Mouse (Mus musculus) limb, embryonic 10.5 days (tissue): Measurements from ENCODE around the gene Uqcr10. TPM values are rescaled to one million over a fixed set of nuclear protein-coding genes. Genes with fewer than 3 reads are reported as not detected.
"Not testable (repeated sequence)": the region's sequence is repeated elsewhere in the genome, so short reads cannot be mapped to it uniquely, and the experiment has no call there.

ENCODE experiments used
- DNase-seq: peaks from one replicate; pipeline ENCODE4 v3.0.0-alpha.2; 2017; ENCODE audit warnings: low spot score
- H3K27ac ChIP-seq: fragments of 300-500 bp; sonication (generic); 2 replicates; pipeline ENCODE4 v1.5.1; 2016; ENCODE audit warnings: mild to moderate bottlenecking
- H3K27me3 ChIP-seq: fragments of 300-500 bp; sonication (generic); 2 replicates; pipeline ENCODE4 v1.6.1; 2016; ENCODE audit warnings: low read depth, mild to moderate bottlenecking; ENCODE audit not compliant: poor library complexity, severe bottlenecking
- H3K36me3 ChIP-seq: fragments of 300-500 bp; sonication (generic); 2 replicates; pipeline ENCODE4 v1.6.1; 2016; ENCODE audit warnings: mild to moderate bottlenecking, moderate library complexity
- H3K4me1 ChIP-seq: fragments of 300-500 bp; sonication (generic); 2 replicates; pipeline ENCODE4 v1.6.1; 2016
- H3K4me3 ChIP-seq: fragments of 300-500 bp; sonication (generic); 2 replicates; pipeline ENCODE4 v1.5.1; 2016; ENCODE audit warnings: mild to moderate bottlenecking, moderate library complexity
- H3K9me3 ChIP-seq: fragments of 300-500 bp; sonication (generic); replicated peaks from 2 replicates; pipeline ENCODE4 v1.6.1; 2016; ENCODE audit warnings: mild to moderate bottlenecking
- WGBS: fragments of 180-500 bp; shearing (Covaris S2); methylation state at CpG from one replicate; pipeline ENCODE4 v1.1.7; 2016; 5-methylcytosine and 5-hydroxymethylcytosine counted together
- polyA plus RNA-seq: library from polyadenylated mRNA; unstranded; fragments of >200 nt; fragmentation: Nextera tagmentation; extraction: Ambion mirVana; gene quantifications from 2 replicates; pipeline ENCODE4 v1.2.1, GENCODE M21; 2016

Uqcr10 gene
- polyA plus RNA-seq, 1 experiment from 2014 or later, result 672 TPM

DNA sequence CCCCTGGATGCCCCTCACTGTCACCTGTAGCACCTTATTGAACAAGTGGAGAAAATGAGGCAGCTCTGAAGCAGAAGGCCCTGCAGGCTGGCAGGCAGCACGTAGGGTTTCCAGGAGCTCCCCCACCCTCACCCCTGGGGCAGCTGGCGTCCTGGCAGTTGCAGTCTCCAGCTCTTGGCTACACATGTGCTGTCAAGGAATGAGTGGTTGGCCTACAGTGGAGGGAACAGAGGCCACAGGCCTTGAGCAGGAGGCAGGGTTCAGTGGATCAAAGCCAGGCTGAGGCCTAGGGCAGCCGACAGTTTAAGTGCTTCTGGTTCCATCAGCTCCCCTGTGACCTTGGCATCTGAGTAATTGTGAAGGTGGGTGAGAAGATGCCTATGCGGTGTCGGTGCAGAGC lies 26.8 kb upstream of the Uqcr10 start:
- WGBS, result 68% methylated on average over 5 of the region's 5 CpGs
- Histone ChIP-seq H3K4me3 (no peak overlapping the region), H3K27ac (no peak overlapping the region), H3K9me3 (no peaks in the 10 kb centered on the region), H3K36me3 (peaks cover 16% of the 10 kb centered on the region; the same call in 1 of the 2 replicates), H3K4me1 (peaks cover 26% of the 10 kb centered on the region), H3K27me3 (0 out of 2 replicates have a peak, but pooled peaks cover 13% of the 10 kb centered on the region)
- no peak for DNase-seq

DNA sequence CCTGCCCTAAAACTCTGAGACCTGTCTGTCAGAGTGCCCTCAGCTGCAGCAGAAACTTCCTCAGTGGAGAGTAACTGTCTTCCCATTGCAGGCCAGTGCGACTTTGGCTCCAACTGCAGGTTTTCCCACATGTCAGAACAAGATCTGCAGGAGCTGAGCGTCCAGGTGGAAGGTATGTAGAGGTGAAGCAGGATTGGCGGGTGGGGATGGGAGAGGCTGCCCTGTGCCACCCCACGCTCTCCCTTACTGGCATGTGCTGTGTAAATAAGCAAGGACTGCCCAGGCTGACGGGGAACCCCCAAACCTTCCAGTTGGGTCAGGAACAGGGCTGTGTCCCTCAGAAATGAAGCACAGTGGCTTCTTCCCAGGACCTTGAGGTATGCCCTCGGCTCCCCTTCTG lies 26.0 kb upstream of the Uqcr10 start:
- 78% methylated on average over 6 of the region's 6 CpGs for WGBS
- no peak overlapping the region for H3K27ac ChIP-seq

GRCm38 (mm10) chr11:4729603-4730002 lies 25.5 kb upstream of the Uqcr10 start:
- H3K27ac ChIP-seq, result no peak overlapping the region
- DNase-seq, result no peak

More for the DNA sequence above, 26.0 kb upstream of the Uqcr10 start:
- Histone ChIP-seq H3K4me1 (peaks cover 18% of the 10 kb centered on the region), H3K4me3 (no peak overlapping the region), H3K36me3 (peaks cover 24% of the 10 kb centered on the region), H3K9me3 (no peaks in the 10 kb centered on the region), H3K27me3 (0 out of 2 replicates have a peak, but pooled peaks cover 5% of the 10 kb centered on the region)
- DNase-seq, result no peak

DNA sequence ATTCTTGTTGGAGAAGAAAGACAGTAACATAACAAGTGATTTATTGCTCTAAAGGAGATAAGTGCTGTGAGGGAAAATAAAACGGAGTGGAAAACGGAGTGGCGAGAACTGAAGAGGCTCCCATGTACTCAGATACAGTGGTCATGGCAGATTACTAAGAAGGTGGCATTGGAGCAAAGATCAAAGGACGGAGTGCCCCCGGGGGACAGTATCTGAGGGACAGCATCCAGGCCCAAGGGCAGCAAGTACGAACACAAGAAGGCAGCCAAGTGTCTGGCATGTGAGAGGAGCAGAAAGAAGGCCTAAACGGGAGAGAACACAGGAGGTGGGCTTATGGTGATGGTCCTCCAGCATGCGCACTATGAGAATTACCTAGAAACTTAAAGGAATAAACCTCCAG lies 17.6 kb upstream of the Uqcr10 start:
- Histone ChIP-seq H3K27me3 (no peaks in the 10 kb centered on the region), H3K9me3 (no peaks in the 10 kb centered on the region), H3K36me3 (peaks cover 42% of the 10 kb centered on the region), H3K4me1 (peaks cover 19% of the 10 kb centered on the region), H3K4me3 (no peak overlapping the region), H3K27ac (no peak overlapping the region)
- 79% methylated on average over 8 of the region's 8 CpGs for WGBS
- DNase-seq, result no peak

More at GRCm38 (mm10) chr11:4729603-4730002, 25.5 kb upstream of the Uqcr10 start:
- H3K36me3 ChIP-seq, result peaks cover 27% of the 10 kb centered on the region
- WGBS, result 83% methylated on average over 12 of the region's 12 CpGs
- H3K9me3 ChIP-seq, result no peaks in the 10 kb centered on the region
- 0 out of 2 replicates have a peak, but pooled peaks cover under 1% of the 10 kb centered on the region for H3K27me3 ChIP-seq
- peaks cover 13% of the 10 kb centered on the region; the same call in 1 of the 2 replicates for H3K4me1 ChIP-seq
- no peak overlapping the region for H3K4me3 ChIP-seq

- Histone ChIP-seq H3K9me3 (no peaks in the 10 kb centered on the region), H3K27me3 (no peaks in the 10 kb centered on the region), H3K4me1 (peaks cover 19% of the 10 kb centered on the region), H3K36me3 (peaks cover 35% of the 10 kb centered on the region), H3K4me3 (no peak overlapping the region), H3K27ac (no peak overlapping the region)
- no peak for DNase-seq
- WGBS, result 55% methylated on average over 7 of the region's 7 CpGs
Measured at GRCm38 (mm10) chr11:4720900-4721580, 16.9 kb upstream of the Uqcr10 start.

GRCm38 (mm10) chr11:4720393-4720792 lies 16.3 kb upstream of the Uqcr10 start:
- WGBS, result 72% methylated on average over 11 of the region's 11 CpGs

DNA sequence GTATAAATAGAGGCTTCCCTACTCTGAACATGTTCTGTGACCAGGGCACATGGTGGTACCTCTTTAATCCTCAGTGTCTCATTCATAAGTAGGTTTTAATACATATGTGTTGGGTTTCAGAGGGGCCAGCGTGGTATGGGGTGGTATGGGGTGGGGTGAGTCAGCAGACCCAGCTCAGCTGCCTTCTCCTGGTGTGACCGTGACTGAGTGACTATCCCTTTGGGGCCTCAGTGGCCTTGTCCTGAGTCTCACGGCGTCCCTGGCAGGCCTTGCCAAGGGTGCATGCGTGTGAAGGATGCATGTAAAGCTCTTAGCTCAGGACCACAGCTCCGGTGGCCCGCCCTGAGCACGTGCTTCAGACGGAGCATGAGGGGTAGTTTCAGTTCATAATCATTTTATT lies 15.8 kb upstream of the Uqcr10 start:
- Histone ChIP-seq H3K4me1 (peaks cover 19% of the 10 kb centered on the region), H3K27me3 (no peaks in the 10 kb centered on the region), H3K9me3 (no peaks in the 10 kb centered on the region), H3K36me3 (peaks cover 26% of the 10 kb centered on the region), H3K27ac (no peak overlapping the region), H3K4me3 (no peak overlapping the region)
- no peak for DNase-seq
- WGBS, result 94% methylated on average over 9 of the region's 9 CpGs

More at GRCm38 (mm10) chr11:4720393-4720792, 16.3 kb upstream of the Uqcr10 start:
- Histone ChIP-seq H3K9me3 (no peaks in the 10 kb centered on the region), H3K27me3 (no peaks in the 10 kb centered on the region), H3K27ac (no peak overlapping the region), H3K4me1 (peaks cover 19% of the 10 kb centered on the region), H3K4me3 (no peak overlapping the region), H3K36me3 (peaks cover 28% of the 10 kb centered on the region)
- DNase-seq, result no peak

DNA sequence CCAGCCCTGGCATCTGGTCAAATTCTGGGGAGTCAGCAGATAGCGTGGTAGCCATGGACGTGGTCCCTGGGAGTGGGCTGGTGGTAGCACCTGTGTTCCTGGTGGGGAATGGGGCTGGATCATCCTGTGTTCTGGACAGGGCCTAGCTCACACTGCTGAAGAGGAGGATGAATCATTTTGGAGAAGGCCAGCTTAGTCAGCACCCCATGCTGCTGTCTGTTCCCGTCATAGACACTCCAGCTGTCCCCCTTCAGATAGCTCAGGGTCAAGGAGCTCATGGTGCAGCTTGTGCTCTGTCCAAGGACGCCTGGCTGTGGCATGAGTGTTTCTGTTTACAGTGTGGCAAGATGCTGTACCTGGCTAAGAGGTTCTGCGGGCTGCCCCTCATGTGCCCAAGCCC lies 14.4 kb upstream of the Uqcr10 start:
- no peak for DNase-seq
- Histone ChIP-seq H3K27me3 (no peaks in the 10 kb centered on the region), H3K4me3 (no peak overlapping the region), H3K4me1 (peaks cover 19% of the 10 kb centered on the region), H3K9me3 (no peaks in the 10 kb centered on the region), H3K36me3 (peaks cover 12% of the 10 kb centered on the region), H3K27ac (no peak overlapping the region)
- 86% methylated on average over 5 of the region's 5 CpGs for WGBS

DNA sequence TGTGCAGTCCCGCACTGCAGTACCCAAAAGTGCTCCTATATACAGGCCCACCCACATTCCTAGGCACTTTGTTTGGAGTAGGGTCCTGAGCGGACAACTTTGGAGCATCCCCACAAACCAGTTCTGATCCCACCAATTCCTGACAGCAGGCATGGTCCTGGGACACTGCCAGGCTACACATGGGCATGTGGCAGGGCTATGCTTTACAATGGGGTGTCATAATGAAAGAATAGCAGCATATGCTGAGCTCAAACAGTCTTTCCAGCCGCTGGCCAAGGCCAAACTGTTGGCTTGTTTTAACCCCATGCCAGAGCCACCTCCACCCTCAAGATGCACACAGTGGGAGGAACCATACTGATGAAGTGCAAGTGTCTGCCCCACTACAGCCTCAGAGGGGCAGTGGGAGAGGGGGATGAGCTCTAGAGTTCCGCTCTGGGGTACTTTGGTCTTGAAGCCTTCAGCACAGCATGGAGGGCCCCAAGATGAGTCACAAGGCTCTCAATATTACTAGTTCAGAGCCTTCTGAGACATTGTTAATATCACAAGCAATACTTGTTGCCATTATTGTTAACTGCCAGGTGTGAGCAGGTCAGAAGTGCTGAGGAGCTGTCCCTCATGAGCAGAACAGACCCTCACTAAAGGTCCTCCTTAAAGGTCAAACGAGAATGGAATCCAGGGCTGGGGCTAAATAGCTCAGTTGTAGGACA lies 12.5 kb upstream of the Uqcr10 start:
- no peak for DNase-seq
- Histone ChIP-seq H3K4me1 (peaks cover 19% of the 10 kb centered on the region), H3K9me3 (no peaks in the 10 kb centered on the region), H3K4me3 (no peak overlapping the region), H3K36me3 (no peaks in the 10 kb centered on the region), H3K27ac (no peak overlapping the region), H3K27me3 (no peaks in the 10 kb centered on the region)
- WGBS, result 92% methylated on average over 5 of the region's 5 CpGs

GRCm38 (mm10) chr11:4715596-4715995 lies 11.5 kb upstream of the Uqcr10 start:
- 82% methylated on average over 4 of the region's 4 CpGs for WGBS
- Histone ChIP-seq H3K9me3 (no peaks in the 10 kb centered on the region), H3K27ac (no peak overlapping the region), H3K27me3 (no peaks in the 10 kb centered on the region), H3K4me3 (no peak overlapping the region), H3K36me3 (no peaks in the 10 kb centered on the region), H3K4me1 (peaks cover 11% of the 10 kb centered on the region)
- DNase-seq, result no peak

DNA sequence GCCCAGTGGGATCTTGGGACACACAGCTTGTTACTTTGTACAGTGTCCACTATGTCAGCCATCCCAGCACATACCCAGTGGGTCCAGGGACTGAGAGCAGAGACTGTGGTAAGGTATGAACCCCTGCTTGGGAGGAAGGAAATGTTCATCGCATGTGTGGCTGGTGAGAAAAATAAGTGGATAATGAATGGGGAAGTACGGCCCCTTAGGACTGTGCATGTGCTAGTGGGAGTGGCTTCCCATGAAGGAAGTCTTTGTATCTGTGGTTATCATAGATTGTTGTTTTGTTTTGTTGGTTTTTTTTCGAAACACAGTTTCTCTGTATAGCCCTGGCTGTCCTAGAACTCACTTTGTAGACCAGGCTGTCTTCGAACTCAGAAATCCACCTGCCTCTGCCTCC lies 10.6 kb upstream of the Uqcr10 start:
- H3K4me1 ChIP-seq, result 0 out of 2 replicates have a peak, but pooled peaks cover 4% of the 10 kb centered on the region
- 89% methylated on average over 4 of the region's 4 CpGs for WGBS
- H3K4me3 ChIP-seq, result no peak overlapping the region
- H3K9me3 ChIP-seq, result no peaks in the 10 kb centered on the region
- H3K27me3 ChIP-seq, result no peaks in the 10 kb centered on the region
- H3K36me3 ChIP-seq, result no peaks in the 10 kb centered on the region
- no peak for DNase-seq
- no peak overlapping the region for H3K27ac ChIP-seq

DNA sequence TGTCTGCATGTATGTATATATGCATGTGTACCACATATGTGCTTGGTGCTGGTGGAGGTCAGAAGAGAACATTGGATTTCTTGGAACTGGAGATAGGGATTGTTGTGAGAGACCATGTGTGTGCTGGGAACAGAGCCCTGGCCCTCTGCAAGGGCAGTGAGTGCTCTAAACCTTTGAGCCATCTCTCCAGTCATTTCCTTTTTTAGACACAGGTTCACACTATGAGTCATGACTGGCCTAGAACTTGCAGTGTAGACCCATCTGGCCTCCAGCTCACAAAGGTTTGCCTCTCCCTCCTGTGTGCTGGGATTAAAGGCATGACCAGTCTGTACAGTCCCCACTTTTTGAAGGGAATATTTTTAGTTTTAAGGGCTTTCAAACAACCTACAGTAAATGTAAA lies 8.7 kb upstream of the Uqcr10 start:
- Histone ChIP-seq H3K4me1 (no peaks in the 10 kb centered on the region), H3K4me3 (no peak overlapping the region), H3K27me3 (no peaks in the 10 kb centered on the region), H3K9me3 (no peaks in the 10 kb centered on the region), H3K36me3 (no peaks in the 10 kb centered on the region), H3K27ac (no peak overlapping the region)
- DNase-seq, result no peak

DNA sequence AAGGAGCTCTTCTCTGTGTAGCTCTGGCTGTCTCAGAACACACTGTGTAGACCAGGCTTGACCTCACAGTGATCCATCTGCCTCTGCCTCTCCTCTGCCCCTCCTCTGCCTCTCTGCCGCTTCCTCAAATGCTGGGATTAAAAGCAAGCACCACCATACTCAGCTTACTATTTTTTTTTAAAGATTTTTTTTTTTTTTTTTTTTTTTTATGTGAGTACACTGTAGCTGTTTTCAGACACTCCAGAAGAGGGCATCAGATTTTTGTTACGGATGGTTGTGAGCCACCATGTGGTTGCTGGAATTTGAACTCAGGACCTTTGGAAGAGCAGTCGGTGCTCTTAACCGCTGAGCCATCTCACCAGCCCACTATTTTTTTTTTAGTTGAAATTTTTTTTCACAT lies 6.0 kb upstream of the Uqcr10 start:
- 91% methylated on average over 4 of the region's 4 CpGs for WGBS
- H3K27ac ChIP-seq, H3K4me3 ChIP-seq, DNase-seq, H3K36me3 ChIP-seq, H3K9me3 ChIP-seq, H3K27me3 ChIP-seq, H3K4me1 ChIP-seq: not testable (repeated sequence)
